Mouse (Mus musculus) forebrain, embryonic 13.5 days (tissue): ENCODE measurements around the gene Slc5a10. TPM values are rescaled to one million over a fixed set of nuclear protein-coding genes. Genes with fewer than 3 reads are reported as not detected.

ENCODE experiments used
- polyA plus RNA-seq: library from polyadenylated mRNA; unstranded; fragments of >200 nt; fragmentation: Nextera tagmentation; extraction: Ambion mirVana; gene quantifications from 2 replicates; pipeline ENCODE4 v1.2.1, GENCODE M21; 2015

Slc5a10 gene
- polyA plus RNA-seq, 1 experiment from 2014 or later: not detected

Other genes with a start within 250 kb of the Slc5a10 start
- gene Mfap4, start 235.4 kb downstream of the Slc5a10 start, polyA plus RNA-seq: 56.9 and 57.1 TPM in 2 replicates
- 91.2 and 96.8 TPM in 2 replicates for gene Mapk7, start 226.4 kb downstream of the Slc5a10 start, polyA plus RNA-seq
- gene B9d1, start 215.7 kb downstream of the Slc5a10 start, polyA plus RNA-seq: 43.4 and 48.2 TPM in 2 replicates
- 41.8 and 45.3 TPM in 2 replicates for gene Epn2, start 141.1 kb downstream of the Slc5a10 start, polyA plus RNA-seq
- 6.9 and 8.2 TPM in 2 replicates for gene Grap, start 67.6 kb downstream of the Slc5a10 start, polyA plus RNA-seq
- 0.32 and 0.33 TPM in 2 replicates for gene Fam83g, start 36.7 kb downstream of the Slc5a10 start, polyA plus RNA-seq
- 66.0 and 69.6 TPM in 2 replicates for gene Prpsap2, start 41.3 kb upstream of the Slc5a10 start, polyA plus RNA-seq
- gene Ulk2, start 134.2 kb upstream of the Slc5a10 start, polyA plus RNA-seq: 24.2 and 26.4 TPM in 2 replicates
- 13.8 and 14.2 TPM in 2 replicates for gene Akap10, start 209.4 kb upstream of the Slc5a10 start, polyA plus RNA-seq
- 16.2 and 16.8 TPM in 2 replicates for gene Specc1, start 235.9 kb upstream of the Slc5a10 start, polyA plus RNA-seq